Mouse (Mus musculus): ENCODE data around the gene Serf1. TPM values are rescaled to one million over a fixed set of nuclear protein-coding genes. Genes with fewer than 3 reads are reported as not detected.
"Not testable (repeated sequence)": the region's sequence is repeated elsewhere in the genome, so short reads cannot be mapped to it uniquely, and the experiment has no call there.

The Serf1 gene
- polyA plus RNA-seq, 1 experiment from 2014 or later = 129 TPM

- H3K27me3 ChIP-seq (replicated peaks; ENCODE audit: control insufficient read depth, insufficient read depth, low read length) = no peaks in the 10 kb centered on the region
- peaks cover 9% of the 10 kb centered on the region for H3K4me1 ChIP-seq (ENCODE audit: control insufficient read depth, insufficient read depth, low read length)
- H3K9ac ChIP-seq (ENCODE audit: low read depth, low read length) = peak within 1 kb of the TSS; percentile 88
- peak within 1 kb of the TSS; percentile 91 for H3K4me3 ChIP-seq (ENCODE audit: low read length)
- no peak within 1 kb of the TSS; the same call in 1 of the 2 replicates for H3K27ac ChIP-seq (ENCODE audit: low read length)
- WGBS = 4% methylated on average over 42 of the region's 42 CpGs
- H3K36me3 ChIP-seq (ENCODE audit: control insufficient read depth, insufficient read depth, low read length) = no peaks in the 10 kb centered on the region; the same call in none of the 2 replicates
- H3K9me3 ChIP-seq (ENCODE audit: control insufficient read depth, low read length) = no peaks in the 10 kb centered on the region
- H3K4me2 ChIP-seq (ENCODE audit: low read depth, low read length) = peak within 1 kb of the TSS; percentile 68
- ATAC-seq = peak; percentile 98
These were observed 16.8 kb downstream of the Serf1 start, which contains the start of gene Smn1 for GRCm38 (mm10) chr13:100124423-100125257. Gene Smn1 (plus strand): TSS chr13:100124852.

- Histone ChIP-seq H3K4me3 (ENCODE audit: low read length) (peak overlapping the region; percentile 91), H3K4me2 (ENCODE audit: low read depth, low read length) (peak overlapping the region; percentile 68), H3K27me3 (replicated peaks; ENCODE audit: control insufficient read depth, insufficient read depth, low read length) (no peaks in the 10 kb centered on the region), H3K27ac (ENCODE audit: low read length) (no peak overlapping the region), H3K9ac (ENCODE audit: low read depth, low read length) (peak overlapping the region; percentile 88), H3K9me3 (ENCODE audit: control insufficient read depth, low read length) (no peaks in the 10 kb centered on the region), H3K4me1 (ENCODE audit: control insufficient read depth, insufficient read depth, low read length) (peaks cover 9% of the 10 kb centered on the region), H3K36me3 (ENCODE audit: control insufficient read depth, insufficient read depth, low read length) (no peaks in the 10 kb centered on the region; the same call in none of the 2 replicates)
- WGBS = 2% methylated on average over 10 of the region's 10 CpGs
- ATAC-seq = peak; percentile 30; the same call in 1 of the 2 replicates
These were observed 17.4 kb downstream of the Serf1 start for GRCm38 (mm10) chr13:100125258-100125643.

GRCm38 (mm10) chr13:100141646-100142314 is 34.0 kb downstream of the Serf1 start:
- Histone ChIP-seq H3K9me3 (ENCODE audit: control insufficient read depth, low read length) (no peaks in the 10 kb centered on the region), H3K27me3 (replicated peaks; ENCODE audit: control insufficient read depth, insufficient read depth, low read length) (no peaks in the 10 kb centered on the region), H3K4me3 (ENCODE audit: low read length) (no peak overlapping the region), H3K27ac (ENCODE audit: low read length) (no peak overlapping the region), H3K9ac (ENCODE audit: low read depth, low read length) (no peak overlapping the region), H3K4me1 (ENCODE audit: control insufficient read depth, insufficient read depth, low read length) (no peaks in the 10 kb centered on the region), H3K4me2 (ENCODE audit: low read depth, low read length) (no peak overlapping the region), H3K36me3 (ENCODE audit: control insufficient read depth, insufficient read depth, low read length) (peaks cover 18% of the 10 kb centered on the region)
- no peak for ATAC-seq
- WGBS = 75% methylated on average over 8 of the region's 8 CpGs

GRCm38 (mm10) chr13:100152659-100153058 is 44.8 kb downstream of the Serf1 start:
- no peak overlapping the region for H3K4me2 ChIP-seq (ENCODE audit: low read depth, low read length)
- no peaks in the 10 kb centered on the region for H3K27me3 ChIP-seq (replicated peaks; ENCODE audit: control insufficient read depth, insufficient read depth, low read length)
- H3K9me3 ChIP-seq (ENCODE audit: control insufficient read depth, low read length) = no peaks in the 10 kb centered on the region
- 0 out of 2 replicates have a peak, but pooled peaks cover 2% of the 10 kb centered on the region for H3K36me3 ChIP-seq (ENCODE audit: control insufficient read depth, insufficient read depth, low read length)
- no peak for ATAC-seq
- H3K4me1 ChIP-seq (ENCODE audit: control insufficient read depth, insufficient read depth, low read length) = no peaks in the 10 kb centered on the region
- H3K27ac ChIP-seq (ENCODE audit: low read length) = no peak overlapping the region
- no peak overlapping the region for H3K4me3 ChIP-seq (ENCODE audit: low read length)
- no peak overlapping the region for H3K9ac ChIP-seq (ENCODE audit: low read depth, low read length)
- 71% methylated on average over 1 of the region's 1 CpGs for WGBS

- 88% methylated on average over 3 of the region's 3 CpGs for WGBS
- no peaks in the 10 kb centered on the region for H3K36me3 ChIP-seq (ENCODE audit: control insufficient read depth, insufficient read depth, low read length)
These were observed 48.8 kb downstream of the Serf1 start for GRCm38 (mm10) chr13:100156624-100157023.

GRCm38 (mm10) chr13:100161171-100161870 is 53.5 kb downstream of the Serf1 start:
- not testable (repeated sequence) for H3K4me2 ChIP-seq (ENCODE audit: low read depth, low read length); H3K9me3 ChIP-seq (ENCODE audit: control insufficient read depth, low read length); H3K36me3 ChIP-seq (ENCODE audit: control insufficient read depth, insufficient read depth, low read length); H3K27ac ChIP-seq (ENCODE audit: low read length); H3K9ac ChIP-seq (ENCODE audit: low read depth, low read length); H3K27me3 ChIP-seq (replicated peaks; ENCODE audit: control insufficient read depth, insufficient read depth, low read length); H3K4me1 ChIP-seq (ENCODE audit: control insufficient read depth, insufficient read depth, low read length); ATAC-seq; H3K4me3 ChIP-seq (ENCODE audit: low read length)
- WGBS = 85% methylated on average over 11 of the region's 11 CpGs

More at GRCm38 (mm10) chr13:100156624-100157023, 48.8 kb downstream of the Serf1 start:
- H3K4me3 ChIP-seq (ENCODE audit: low read length) = no peak overlapping the region
- H3K4me1 ChIP-seq (ENCODE audit: control insufficient read depth, insufficient read depth, low read length) = no peaks in the 10 kb centered on the region
- no peak overlapping the region for H3K4me2 ChIP-seq (ENCODE audit: low read depth, low read length)
- no peak overlapping the region for H3K9ac ChIP-seq (ENCODE audit: low read depth, low read length)
- H3K27me3 ChIP-seq (replicated peaks; ENCODE audit: control insufficient read depth, insufficient read depth, low read length) = no peaks in the 10 kb centered on the region
- H3K9me3 ChIP-seq (ENCODE audit: control insufficient read depth, low read length) = no peaks in the 10 kb centered on the region
- ATAC-seq = no peak
- no peak overlapping the region for H3K27ac ChIP-seq (ENCODE audit: low read length)

GRCm38 (mm10) chr13:100162467-100162866 is 54.7 kb downstream of the Serf1 start:
- H3K4me2 ChIP-seq (ENCODE audit: low read depth, low read length); H3K9me3 ChIP-seq (ENCODE audit: control insufficient read depth, low read length); H3K27me3 ChIP-seq (replicated peaks; ENCODE audit: control insufficient read depth, insufficient read depth, low read length); H3K4me3 ChIP-seq (ENCODE audit: low read length); H3K4me1 ChIP-seq (ENCODE audit: control insufficient read depth, insufficient read depth, low read length); H3K36me3 ChIP-seq (ENCODE audit: control insufficient read depth, insufficient read depth, low read length); ATAC-seq; H3K9ac ChIP-seq (ENCODE audit: low read depth, low read length); H3K27ac ChIP-seq (ENCODE audit: low read length): not testable (repeated sequence)
